Mouse (Mus musculus) kidney, adult 2 months (tissue): ENCODE measurements at regions not wholly inside any gene's neighbourhood (a gene's known extent, or its start where the extent isn't known, plus 50 kb on each side); places are given as distances from the start of the nearest gene placed in this dataset.

Experiments
- DNase-seq: peaks from one replicate; pipeline ENCODE4 v3.0.0; 2021
- H3K27ac ChIP-seq: fragments of 200-500 bp; 2 replicates; pipeline ENCODE4 v1.5.1; 2012; ENCODE audit warnings: low read depth, low read length, control low read depth, inconsistent platforms; ENCODE audit not compliant: insufficient read depth
- H3K27me3 ChIP-seq: fragments of 200-500 bp; replicated peaks from 2 replicates; pipeline ENCODE4 v1.6.1; 2012; ENCODE audit warnings: mild to moderate bottlenecking, moderate library complexity, low read length, inconsistent platforms; ENCODE audit not compliant: control insufficient read depth, insufficient read depth
- H3K36me3 ChIP-seq: fragments of 200-500 bp; 2 replicates; pipeline ENCODE4 v1.6.1; 2012; ENCODE audit warnings: mild to moderate bottlenecking, moderate library complexity, low read length, inconsistent platforms; ENCODE audit not compliant: control insufficient read depth, insufficient read depth
- H3K4me1 ChIP-seq: fragments of 200-500 bp; 2 replicates; pipeline ENCODE4 v1.6.1; 2011; ENCODE audit warnings: low read length; ENCODE audit not compliant: control insufficient read depth, insufficient read depth
- H3K4me3 ChIP-seq: fragments of 200-500 bp; 2 replicates; pipeline ENCODE4 v1.5.1; 2011; ENCODE audit warnings: mild to moderate bottlenecking, low read depth, low read length, control low read depth; ENCODE audit not compliant: insufficient read depth
- CTCF ChIP-seq: fragments of 200-500 bp; conservative IDR thresholded peaks from 2 replicates; pipeline ENCODE4 v1.5.1; 2011; ENCODE audit warnings: low read depth, mild to moderate bottlenecking, control low read depth, low read length, moderate library complexity, mixed read lengths; ENCODE audit not compliant: insufficient read depth, insufficient read length
- POLR2A ChIP-seq: fragments of 200-500 bp; IDR thresholded peaks from one replicate; pipeline ENCODE4 v1.6.1; 2011; ENCODE audit warnings: low read depth, low read length, control low read depth
- WGBS: fragments of 180-500 bp; shearing (Covaris S2); methylation state at CpG from one replicate; pipeline ENCODE4 v1.1.7; 2018; 5-methylcytosine and 5-hydroxymethylcytosine counted together

DNA sequence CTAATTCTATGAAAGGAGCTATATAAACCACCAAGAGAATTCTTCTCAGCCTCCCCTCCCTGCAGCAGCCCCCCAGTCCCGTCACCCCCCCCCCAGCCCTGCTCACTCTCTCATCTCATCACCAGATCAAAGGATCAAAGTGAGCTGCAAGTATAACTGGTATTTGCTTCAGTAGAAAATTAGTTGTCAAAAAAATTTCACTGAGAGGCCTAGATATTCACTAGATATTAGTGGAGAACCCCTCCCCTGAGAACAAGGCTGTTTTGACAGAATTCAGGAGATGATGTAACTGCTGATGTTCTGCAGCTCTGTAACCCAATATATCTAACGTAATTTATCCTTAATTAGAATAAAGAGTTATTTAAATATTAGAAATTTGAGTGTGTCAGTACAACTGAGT, 124.2 kb upstream of the Slitrk2 start:
- Histone ChIP-seq H3K36me3 (no peaks in the 10 kb centered on the region), H3K27ac (no peak overlapping the region), H3K4me3 (no peak overlapping the region), H3K4me1 (no peaks in the 10 kb centered on the region), H3K27me3 (no peaks in the 10 kb centered on the region)
- no peak for DNase-seq
- WGBS, result 58% methylated on average over 2 of the region's 2 CpGs
- TF ChIP-seq CTCF (no peak), POLR2A (no peak)

DNA sequence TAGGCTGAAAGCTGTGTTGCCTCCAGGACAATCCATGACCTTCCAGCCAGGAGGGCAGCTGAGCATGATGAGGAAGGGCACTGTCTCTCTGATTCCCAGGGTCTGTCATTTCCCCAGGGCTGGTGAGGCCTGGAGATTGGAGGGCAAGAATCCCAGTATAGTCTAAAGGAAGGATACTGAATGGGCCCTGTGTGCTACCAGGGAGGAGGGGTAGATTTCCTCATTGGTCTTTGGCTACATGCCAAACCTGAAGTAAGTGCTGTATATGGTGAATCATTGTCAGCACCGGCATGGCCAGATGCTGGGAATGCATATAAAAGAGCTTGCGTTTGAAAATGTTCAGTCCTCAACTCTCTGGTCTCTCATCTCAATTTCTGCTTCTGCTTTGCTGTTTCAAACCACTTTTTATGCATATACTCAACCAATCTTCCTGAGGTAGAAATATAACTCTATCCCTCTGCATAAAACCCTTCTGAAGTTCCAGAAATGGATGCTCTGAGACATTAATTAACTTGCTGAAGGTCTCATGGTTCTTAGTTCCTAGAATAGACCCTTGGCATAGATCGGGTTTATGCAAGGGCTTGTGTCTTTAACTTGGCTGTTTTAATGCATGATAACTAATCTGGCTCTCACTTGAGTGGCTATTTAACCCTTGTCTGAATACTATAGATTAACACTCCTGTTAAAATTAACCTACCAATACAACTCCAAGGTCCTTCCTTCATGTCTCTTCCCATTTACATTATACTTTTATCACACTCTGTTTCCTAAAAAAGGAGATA, 122.1 kb upstream of the Slitrk2 start:
- H3K36me3 ChIP-seq, result no peaks in the 10 kb centered on the region
- H3K27me3 ChIP-seq, result no peaks in the 10 kb centered on the region
- H3K27ac ChIP-seq, result no peak overlapping the region
- H3K4me1 ChIP-seq, result no peaks in the 10 kb centered on the region
- 38% methylated on average over 3 of the region's 3 CpGs for WGBS
- H3K4me3 ChIP-seq, result no peak overlapping the region
- DNase-seq, result peak; percentile 13
- no peak for TF ChIP-seq POLR2A
- no peak for TF ChIP-seq CTCF

DNA sequence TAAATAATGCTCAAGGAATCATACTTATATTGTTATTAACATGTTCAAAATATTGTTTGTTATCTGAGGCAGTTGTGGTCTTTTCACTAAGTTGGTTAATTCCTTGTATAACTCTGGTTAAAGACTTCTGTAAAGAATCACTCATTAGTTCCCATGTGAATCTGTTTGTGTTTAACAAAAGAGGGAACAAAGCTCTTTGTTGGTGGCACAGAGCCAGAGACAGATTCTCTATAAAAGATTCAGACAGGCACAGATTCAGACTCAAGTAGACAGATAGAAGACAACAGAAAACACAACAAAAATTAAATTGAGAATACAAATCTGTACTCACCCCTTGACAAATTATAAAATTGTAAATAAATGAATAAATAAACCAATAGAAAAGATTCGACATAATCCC, 120.2 kb upstream of the Slitrk2 start:
- DNase-seq, result peak; percentile 1
- no peak overlapping the region for H3K27ac ChIP-seq
- WGBS, result 74% methylated on average over 1 of the region's 1 CpGs

DNA sequence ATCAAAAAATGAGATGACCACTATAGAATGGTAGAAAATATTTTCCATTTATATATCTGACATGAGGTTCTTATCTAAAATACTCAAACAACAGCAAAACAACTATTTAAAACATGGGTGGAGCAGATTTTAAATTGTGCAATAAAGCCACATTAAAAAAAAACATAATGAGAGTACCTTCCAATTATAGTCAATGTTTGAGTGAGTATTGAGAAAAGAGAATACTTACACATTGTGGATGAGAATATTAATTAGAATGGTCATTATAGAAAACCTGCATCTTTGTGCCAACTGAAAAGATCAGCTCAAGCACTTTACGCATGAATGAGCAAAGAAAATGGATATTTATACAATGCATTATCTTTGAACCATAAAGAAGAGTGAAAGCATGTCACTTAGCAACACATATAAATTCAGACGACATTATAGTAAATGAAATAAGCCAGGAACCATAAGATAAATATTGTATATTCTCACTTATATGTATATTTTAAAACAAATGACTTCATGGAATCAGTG, 105.1 kb upstream of the Slitrk2 start:
- DNase-seq, result no peak
- TF ChIP-seq CTCF, result no peak
- TF ChIP-seq POLR2A, result no peak
- Histone ChIP-seq H3K4me1 (no peaks in the 10 kb centered on the region), H3K27me3 (no peaks in the 10 kb centered on the region), H3K27ac (no peak overlapping the region), H3K4me3 (no peak overlapping the region), H3K36me3 (no peaks in the 10 kb centered on the region)
- 86% methylated on average over 2 of the region's 2 CpGs for WGBS

More for the DNA sequence above, 120.2 kb upstream of the Slitrk2 start:
- Histone ChIP-seq H3K27me3 (no peaks in the 10 kb centered on the region), H3K4me1 (no peaks in the 10 kb centered on the region), H3K4me3 (no peak overlapping the region), H3K36me3 (no peaks in the 10 kb centered on the region)
- TF ChIP-seq CTCF (no peak), POLR2A (no peak)

DNA sequence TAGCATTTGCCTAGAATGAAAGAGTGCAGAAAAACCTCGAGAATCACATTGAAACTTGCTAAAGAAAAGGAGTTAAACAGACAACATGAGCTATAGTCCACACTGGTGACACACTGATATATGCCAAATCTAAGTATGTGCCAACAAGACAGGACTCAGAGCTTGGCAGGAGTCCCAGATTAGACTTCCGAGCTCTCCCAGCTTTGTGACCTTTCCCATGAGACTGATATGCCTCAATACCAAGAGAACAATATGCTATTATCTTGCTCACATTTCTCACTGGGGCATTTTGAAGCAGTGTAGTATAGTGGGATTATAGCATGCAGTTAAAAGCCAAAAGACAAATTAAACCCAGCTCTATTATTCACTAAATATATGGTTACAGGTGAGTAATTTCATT, 94.6 kb upstream of the Slitrk2 start:
- Histone ChIP-seq H3K27me3 (no peaks in the 10 kb centered on the region), H3K36me3 (no peaks in the 10 kb centered on the region), H3K4me3 (no peak overlapping the region), H3K27ac (no peak overlapping the region), H3K4me1 (no peaks in the 10 kb centered on the region)
- no peak for DNase-seq
- TF ChIP-seq POLR2A (no peak), CTCF (no peak)
- WGBS, result 46% methylated on average over 2 of the region's 2 CpGs
